Mouse (Mus musculus) forebrain, embryonic 12.5 days (tissue): ENCODE measurements around the gene Ttc30b. TPM values are rescaled to one million over a fixed set of nuclear protein-coding genes. Genes with fewer than 3 reads are reported as not detected.
A peak's percentile ranks its signal among the peaks of the same experiment; 100 is the strongest.
"Not testable (repeated sequence)": the region's sequence is repeated elsewhere in the genome, so short reads cannot be mapped to it uniquely, and the experiment has no call there.

Experiments
- ATAC-seq: fragments of 200-750 bp; cut with Nextera tagmentation; 2 replicates; pipeline ENCODE4 v1.8.0; 2017; ENCODE audit warnings: moderate TSS enrichment; ENCODE audit not compliant: low FRiP score
- H3K27ac ChIP-seq: fragments of 300-500 bp; sonication (generic); 2 replicates; pipeline ENCODE4 v1.5.1; 2016; ENCODE audit warnings: mild to moderate bottlenecking
- H3K27me3 ChIP-seq: fragments of 300-500 bp; sonication (generic); 2 replicates; pipeline ENCODE4 v1.6.1; 2016; ENCODE audit warnings: mild to moderate bottlenecking
- H3K36me3 ChIP-seq: fragments of 300-500 bp; sonication (generic); replicated peaks from 2 replicates; pipeline ENCODE4 v1.6.1; 2016; ENCODE audit warnings: mild to moderate bottlenecking
- H3K4me1 ChIP-seq: fragments of 300-500 bp; sonication (generic); 2 replicates; pipeline ENCODE4 v1.6.1; 2016
- H3K4me2 ChIP-seq: fragments of 300-500 bp; sonication (generic); 2 replicates; pipeline ENCODE4 v1.6.1; 2016; ENCODE audit warnings: mild to moderate bottlenecking, moderate library complexity
- H3K4me3 ChIP-seq: fragments of 300-500 bp; sonication (generic); replicated peaks from 2 replicates; pipeline ENCODE4 v1.5.1; 2016; ENCODE audit warnings: mild to moderate bottlenecking
- H3K9ac ChIP-seq: fragments of 300-500 bp; sonication (generic); 2 replicates; pipeline ENCODE4 v1.6.1; 2016; ENCODE audit warnings: mild to moderate bottlenecking
- H3K9me3 ChIP-seq: fragments of 300-500 bp; sonication (generic); 2 replicates; pipeline ENCODE4 v1.6.1; 2016
- WGBS: fragments of 180-500 bp; shearing (Covaris S2); methylation state at CpG from one replicate; pipeline ENCODE4 v1.1.7; 2016; 5-methylcytosine and 5-hydroxymethylcytosine counted together
- polyA plus RNA-seq: library from polyadenylated mRNA; unstranded; fragments of >200 nt; fragmentation: Nextera tagmentation; extraction: Ambion mirVana; gene quantifications from 2 replicates; pipeline ENCODE4 v1.2.1, GENCODE M21; 2016

Gene Ttc30b
- polyA plus RNA-seq = 7.5 and 7.8 TPM in 2 replicates

DNA sequence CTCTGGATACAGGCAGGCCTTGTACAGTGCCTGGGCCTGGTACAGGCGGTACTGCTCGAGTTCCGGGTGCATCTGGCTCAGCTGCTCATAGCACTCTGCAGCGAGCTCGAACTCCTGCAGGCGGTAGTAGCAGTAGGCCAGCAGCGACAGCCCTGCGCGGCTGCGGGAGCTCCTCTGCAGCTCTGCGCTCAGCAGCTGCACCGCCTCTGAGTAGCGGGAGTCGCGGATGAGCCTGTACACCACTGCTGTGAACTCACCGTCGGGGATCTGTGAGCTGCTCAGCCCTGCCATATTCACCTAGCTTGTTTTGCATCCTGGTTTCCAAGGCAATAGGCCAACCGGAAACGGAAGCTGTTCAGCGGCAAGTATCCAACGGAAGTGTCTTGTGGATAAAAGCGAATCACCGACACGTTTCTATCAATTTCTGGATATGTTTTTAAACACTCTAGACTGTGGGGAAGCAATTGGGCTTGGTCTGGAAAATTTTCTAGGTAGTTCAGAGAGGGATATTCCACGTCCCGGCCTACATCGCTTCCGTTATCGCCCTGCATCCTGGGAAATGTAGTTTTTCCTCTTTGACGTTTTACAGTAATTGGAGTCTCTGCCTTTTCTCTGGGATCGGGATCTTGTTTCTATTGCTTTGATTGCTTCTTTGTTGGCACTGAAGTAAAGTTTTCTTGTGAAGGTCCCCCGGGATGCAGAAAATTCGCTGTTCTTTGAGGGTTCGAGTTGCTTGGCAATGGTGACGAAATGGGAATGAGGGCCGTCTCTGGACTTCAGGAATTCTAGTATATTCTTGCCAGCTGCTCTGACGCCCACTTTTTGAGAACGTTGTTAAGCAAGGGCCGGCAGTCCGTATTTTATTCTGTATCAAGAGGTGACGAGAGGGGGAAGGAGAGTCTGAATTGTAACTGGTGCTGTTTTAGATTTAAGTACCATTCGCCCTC lies at the start of gene Ttc30b:
Gene Ttc30b, minus strand, starts transcription at position 469 of the 947 bp plus-strand sequence.
- H3K4me3 ChIP-seq = peak within 1 kb of the TSS; percentile 56
- H3K9me3 ChIP-seq = no peaks in the 10 kb centered on the region
- peaks cover 8% of the 10 kb centered on the region for H3K4me1 ChIP-seq
- ATAC-seq = peak; percentile 89
- H3K9ac ChIP-seq = peak within 1 kb of the TSS; percentile 58
- H3K4me2 ChIP-seq = peak within 1 kb of the TSS; percentile 64
- H3K36me3 ChIP-seq = no peaks in the 10 kb centered on the region
- 4% methylated on average over 42 of the region's 42 CpGs for WGBS
- H3K27me3 ChIP-seq = no peaks in the 10 kb centered on the region
- H3K27ac ChIP-seq = peak within 1 kb of the TSS; percentile 82

- peak overlapping the region; percentile 56; the same call in 1 of the 2 replicates for H3K27ac ChIP-seq
- WGBS = 78% methylated on average over 9 of the region's 9 CpGs
- ATAC-seq = no peak
- no peak overlapping the region for H3K9ac ChIP-seq
- no peak overlapping the region for H3K4me2 ChIP-seq
- no peak overlapping the region for H3K4me3 ChIP-seq
- no peaks in the 10 kb centered on the region for H3K36me3 ChIP-seq
- H3K9me3 ChIP-seq = no peaks in the 10 kb centered on the region
- H3K4me1 ChIP-seq = peaks cover 16% of the 10 kb centered on the region; the same call in 1 of the 2 replicates
- no peaks in the 10 kb centered on the region for H3K27me3 ChIP-seq
Measured at GRCm38 (mm10) chr2:75987739-75988138, 49.4 kb upstream of the Ttc30b start.

DNA sequence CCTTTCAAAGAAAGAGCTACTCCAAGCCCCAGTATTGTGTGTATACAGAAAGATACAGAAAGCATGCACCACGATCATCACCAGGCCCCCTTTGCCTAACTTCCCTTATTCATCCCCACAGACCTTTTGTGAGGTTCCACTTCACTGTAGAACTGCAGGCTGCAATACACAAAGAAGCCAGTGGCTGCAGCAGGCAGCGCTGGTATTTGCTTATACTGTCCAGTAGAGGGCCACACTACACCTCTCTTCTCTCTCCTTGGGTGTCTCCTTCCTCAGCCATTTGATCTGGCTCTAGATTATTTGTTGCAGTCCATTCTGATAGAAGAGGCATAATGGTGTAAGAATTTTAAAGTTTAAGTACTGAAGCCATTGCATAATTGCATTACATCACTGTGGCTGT lies 46.7 kb upstream of the Ttc30b start:
- WGBS = 4% methylated on average over 2 of the region's 2 CpGs
- H3K9ac ChIP-seq = no peak overlapping the region
- H3K4me2 ChIP-seq = no peak overlapping the region

GRCm38 (mm10) chr2:75983847-75984246 lies 45.5 kb upstream of the Ttc30b start:
- Histone ChIP-seq H3K27me3 (no peaks in the 10 kb centered on the region), H3K4me3 (no peak overlapping the region), H3K27ac (no peak overlapping the region), H3K4me1 (peaks cover 14% of the 10 kb centered on the region; the same call in 1 of the 2 replicates), H3K4me2 (no peak overlapping the region), H3K36me3 (no peaks in the 10 kb centered on the region), H3K9me3 (no peaks in the 10 kb centered on the region), H3K9ac (no peak overlapping the region)
- ATAC-seq = no peak
- WGBS = 90% methylated on average over 3 of the region's 3 CpGs

More for the DNA sequence above, 46.7 kb upstream of the Ttc30b start:
- H3K27me3 ChIP-seq = no peaks in the 10 kb centered on the region
- peaks cover 16% of the 10 kb centered on the region; the same call in 1 of the 2 replicates for H3K4me1 ChIP-seq
- H3K36me3 ChIP-seq = no peaks in the 10 kb centered on the region
- ATAC-seq = peak; percentile 79
- no peak overlapping the region for H3K27ac ChIP-seq
- H3K4me3 ChIP-seq = no peak overlapping the region
- H3K9me3 ChIP-seq = no peaks in the 10 kb centered on the region

DNA sequence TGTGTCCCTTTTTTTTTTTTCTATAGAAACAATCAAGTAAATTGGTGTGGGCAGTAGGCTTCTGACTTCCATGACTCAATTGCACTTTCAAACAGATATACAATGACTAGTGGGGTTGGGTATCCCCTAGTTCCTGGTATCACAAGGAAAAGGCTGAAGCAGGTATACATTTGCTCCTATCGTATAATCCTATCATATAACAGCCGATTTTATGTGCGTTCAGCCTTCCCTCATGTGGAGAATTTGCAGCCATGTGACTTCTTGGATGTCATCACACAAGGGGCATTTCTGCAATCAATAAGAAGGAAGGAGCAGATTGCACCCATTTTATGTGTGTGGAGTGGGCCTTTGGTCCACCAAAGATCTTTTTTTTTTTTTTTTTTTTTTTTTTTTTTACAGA lies 44.7 kb upstream of the Ttc30b start:
- no peak for ATAC-seq
- Histone ChIP-seq H3K4me1 (peaks cover 7% of the 10 kb centered on the region; the same call in 1 of the 2 replicates), H3K27ac (no peak overlapping the region), H3K36me3 (no peaks in the 10 kb centered on the region), H3K4me3 (no peak overlapping the region), H3K4me2 (no peak overlapping the region), H3K9me3 (no peaks in the 10 kb centered on the region), H3K27me3 (no peaks in the 10 kb centered on the region), H3K9ac (no peak overlapping the region)
- WGBS = 97% methylated on average over 3 of the region's 3 CpGs

GRCm38 (mm10) chr2:75982626-75983025 lies 44.2 kb upstream of the Ttc30b start:
- no peaks in the 10 kb centered on the region for H3K36me3 ChIP-seq
- WGBS = 96% methylated on average over 4 of the region's 4 CpGs
- no peak overlapping the region for H3K4me2 ChIP-seq
- no peak for ATAC-seq
- no peak overlapping the region for H3K4me3 ChIP-seq
- H3K4me1 ChIP-seq = 0 out of 2 replicates have a peak, but pooled peaks cover 5% of the 10 kb centered on the region
- no peaks in the 10 kb centered on the region for H3K9me3 ChIP-seq
- no peak overlapping the region for H3K9ac ChIP-seq
- no peaks in the 10 kb centered on the region for H3K27me3 ChIP-seq
- no peak overlapping the region for H3K27ac ChIP-seq

GRCm38 (mm10) chr2:75981440-75982081 lies 43.2 kb upstream of the Ttc30b start, which contains the start of gene Ttc30a1:
Gene Ttc30a1 (minus strand): TSS chr2:75981967.
- peak; percentile 57 for ATAC-seq
- 5% methylated on average over 34 of the region's 34 CpGs for WGBS
- not testable (repeated sequence) for H3K27ac ChIP-seq, H3K27me3 ChIP-seq, H3K36me3 ChIP-seq, H3K9me3 ChIP-seq, H3K4me1 ChIP-seq
- Histone ChIP-seq H3K4me2 (peak within 1 kb of the TSS; percentile 59), H3K4me3 (peak within 1 kb of the TSS; percentile 47), H3K9ac (peak within 1 kb of the TSS; percentile 30; the same call in 1 of the 2 replicates)

- not testable (repeated sequence) for H3K27ac ChIP-seq, ATAC-seq
Measured at GRCm38 (mm10) chr2:75980933-75981439, 42.6 kb upstream of the Ttc30b start.

DNA sequence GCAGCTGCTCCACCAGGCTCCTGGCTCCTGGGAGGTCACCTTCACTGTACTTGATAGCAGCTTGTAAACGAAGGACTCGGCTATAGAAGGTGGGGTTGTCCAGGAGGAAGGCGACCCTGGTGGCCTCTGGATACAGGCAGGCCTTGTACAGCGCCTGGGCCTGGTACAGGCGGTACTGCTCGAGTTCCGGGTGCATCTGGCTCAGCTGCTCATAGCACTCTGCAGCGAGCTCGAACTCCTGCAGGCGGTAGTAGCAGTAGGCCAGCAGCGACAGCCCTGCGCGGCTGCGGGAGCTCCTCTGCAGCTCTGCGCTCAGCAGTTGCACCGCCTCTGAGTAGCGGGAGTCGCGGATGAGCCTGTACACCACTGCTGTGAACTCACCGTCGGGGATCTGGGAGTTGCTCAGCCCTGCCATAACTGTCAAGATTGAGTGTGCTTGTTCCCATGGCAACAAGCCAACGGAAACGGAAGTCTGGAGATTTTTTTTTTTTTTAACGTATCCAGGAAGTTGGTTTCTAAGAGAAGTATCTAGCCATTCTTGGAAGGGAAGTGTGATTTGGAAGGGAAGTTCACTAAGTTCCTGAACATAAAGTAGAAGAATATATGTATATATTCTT lies 39.5 kb upstream of the Ttc30b start, which contains the start of gene Ttc30a2:
Gene Ttc30a2, minus strand, starts transcription at position 419 of the 617 bp plus-strand sequence.
- H3K27me3 ChIP-seq, H3K9me3 ChIP-seq, H3K9ac ChIP-seq, H3K4me1 ChIP-seq, H3K4me2 ChIP-seq, H3K4me3 ChIP-seq, ATAC-seq, H3K36me3 ChIP-seq, H3K27ac ChIP-seq: not testable (repeated sequence)
- WGBS = 22% methylated on average over 21 of the region's 24 CpGs

More at GRCm38 (mm10) chr2:75980933-75981439, 42.6 kb upstream of the Ttc30b start:
- 96% methylated on average over 13 of the region's 13 CpGs for WGBS
- peak overlapping the region; percentile 47 for H3K4me3 ChIP-seq
- H3K27me3 ChIP-seq, H3K36me3 ChIP-seq, H3K4me1 ChIP-seq, H3K9me3 ChIP-seq, H3K9ac ChIP-seq: not testable (repeated sequence)
- peak overlapping the region; percentile 59 for H3K4me2 ChIP-seq

- not testable (repeated sequence) for ATAC-seq, H3K9me3 ChIP-seq, H3K9ac ChIP-seq, H3K27me3 ChIP-seq, H3K4me3 ChIP-seq, H3K4me1 ChIP-seq, H3K4me2 ChIP-seq, H3K27ac ChIP-seq, H3K36me3 ChIP-seq
- WGBS = 87% methylated on average over 2 of the region's 2 CpGs
Measured at GRCm38 (mm10) chr2:75976070-75976469, 37.7 kb upstream of the Ttc30b start.

- Histone ChIP-seq H3K4me2 (no peak overlapping the region), H3K9ac (no peak overlapping the region), H3K27me3 (no peaks in the 10 kb centered on the region), H3K9me3 (no peaks in the 10 kb centered on the region), H3K36me3 (no peaks in the 10 kb centered on the region), H3K4me1 (no peaks in the 10 kb centered on the region), H3K4me3 (no peak overlapping the region), H3K27ac (no peak overlapping the region)
- WGBS = 79% methylated on average over 9 of the region's 9 CpGs
- no peak for ATAC-seq
Measured at GRCm38 (mm10) chr2:75974131-75974530, 35.7 kb upstream of the Ttc30b start.

- Histone ChIP-seq H3K36me3 (no peaks in the 10 kb centered on the region), H3K27me3 (peaks cover 5% of the 10 kb centered on the region; the same call in 1 of the 2 replicates), H3K4me1 (peaks cover 24% of the 10 kb centered on the region), H3K27ac (no peak overlapping the region), H3K4me2 (peak overlapping the region; percentile 31), H3K9ac (no peak overlapping the region), H3K4me3 (no peak overlapping the region), H3K9me3 (no peaks in the 10 kb centered on the region)
- ATAC-seq = no peak
- 31% methylated on average over 5 of the region's 5 CpGs for WGBS
Measured at GRCm38 (mm10) chr2:75964972-75965371, 26.6 kb upstream of the Ttc30b start.
